Mouse (Mus musculus) urinary bladder, adult 18-20 months (tissue): ENCODE measurements around the gene Taf8.

Source experiments
- DNase-seq, 2 experiments: peaks; one replicate each; pipeline ENCODE4 v3.0.0; 2022; ENCODE audit warnings: low spot score in 2 of 2, mixed read lengths in 2 of 2

The Taf8 gene

DNA sequence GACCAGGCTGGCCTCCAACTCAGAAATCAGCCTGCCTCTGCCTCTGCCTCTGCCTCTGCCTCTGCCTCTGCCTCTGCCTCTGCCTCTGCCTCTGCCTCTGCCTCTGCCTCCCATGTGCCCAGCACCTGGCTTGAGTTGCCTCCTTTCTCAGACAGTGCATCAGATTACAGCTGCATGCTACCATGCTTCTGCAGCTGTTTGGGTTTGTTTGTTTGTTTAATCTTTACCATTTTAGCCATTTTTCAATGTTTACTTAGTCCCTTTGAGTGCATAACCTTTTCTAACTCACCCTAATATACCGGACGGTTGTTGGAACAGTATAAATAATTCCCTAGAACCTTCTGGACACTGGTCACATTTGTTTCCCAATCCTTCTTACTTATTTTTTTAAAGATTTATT is 43.2 kb downstream of the Taf8 start:
- DNase-seq = no peak

DNA sequence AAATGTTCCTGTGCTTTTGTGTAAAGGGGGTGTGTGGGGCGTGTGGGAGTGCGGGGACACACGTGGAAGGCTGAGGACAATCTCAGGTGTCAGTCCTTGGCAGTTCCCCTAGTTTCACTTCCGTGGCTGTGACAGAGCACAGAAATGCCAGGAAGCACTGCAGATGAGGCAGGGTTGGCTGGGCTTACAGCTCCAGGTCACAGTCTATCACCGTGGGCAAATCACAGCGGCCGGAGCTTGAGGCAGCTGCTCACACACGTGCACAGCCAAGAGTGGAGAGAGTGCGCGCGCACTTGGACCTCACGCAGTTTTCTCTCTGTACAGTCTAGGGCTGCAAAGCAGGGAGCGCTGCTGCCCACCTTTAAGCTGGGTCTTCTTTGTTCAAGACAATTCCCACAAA is 43.8 kb downstream of the Taf8 start:
- DNase-seq = no peak

DNA sequence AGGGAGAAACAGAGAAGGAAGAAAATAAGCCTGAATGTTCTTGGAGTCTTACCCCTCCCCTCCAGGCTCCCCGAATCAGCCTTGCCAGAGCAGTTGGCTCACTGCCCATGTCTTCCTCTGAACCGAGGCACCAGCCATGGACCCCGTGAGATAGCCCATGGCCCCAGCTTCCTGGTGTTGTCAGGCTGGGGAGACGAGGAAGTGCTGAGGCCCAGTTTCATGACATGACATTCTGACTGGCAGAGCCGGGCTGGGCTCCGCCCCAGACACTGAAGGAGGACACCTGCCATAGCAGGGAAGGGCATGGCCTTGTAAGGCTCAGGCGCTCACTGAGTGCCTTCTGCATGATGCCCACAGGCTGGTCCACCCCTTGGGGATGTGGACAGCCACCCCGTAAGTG is 47.4 kb downstream of the Taf8 start:
- no peak for DNase-seq

DNA sequence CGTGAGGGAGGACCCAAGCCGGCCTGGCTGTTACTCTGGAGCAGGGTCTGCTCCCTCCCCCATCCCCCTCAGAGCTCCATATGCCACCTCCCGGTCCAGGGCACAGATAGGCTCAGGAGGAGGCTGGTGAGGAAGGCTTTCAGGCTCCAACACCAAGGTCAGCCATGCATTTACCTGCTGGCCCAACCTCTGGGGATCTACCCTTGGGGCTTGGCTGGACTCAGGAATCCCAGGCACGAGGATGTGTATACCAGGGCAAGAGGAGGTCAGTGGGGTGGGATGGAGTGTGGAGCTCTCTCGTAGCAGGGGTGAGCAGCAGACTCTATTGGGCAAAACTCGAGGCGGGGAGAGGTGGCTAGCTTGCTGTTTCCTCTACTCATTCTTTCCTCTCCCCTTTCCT is 49.2 kb downstream of the Taf8 start:
- DNase-seq = no peak

DNA sequence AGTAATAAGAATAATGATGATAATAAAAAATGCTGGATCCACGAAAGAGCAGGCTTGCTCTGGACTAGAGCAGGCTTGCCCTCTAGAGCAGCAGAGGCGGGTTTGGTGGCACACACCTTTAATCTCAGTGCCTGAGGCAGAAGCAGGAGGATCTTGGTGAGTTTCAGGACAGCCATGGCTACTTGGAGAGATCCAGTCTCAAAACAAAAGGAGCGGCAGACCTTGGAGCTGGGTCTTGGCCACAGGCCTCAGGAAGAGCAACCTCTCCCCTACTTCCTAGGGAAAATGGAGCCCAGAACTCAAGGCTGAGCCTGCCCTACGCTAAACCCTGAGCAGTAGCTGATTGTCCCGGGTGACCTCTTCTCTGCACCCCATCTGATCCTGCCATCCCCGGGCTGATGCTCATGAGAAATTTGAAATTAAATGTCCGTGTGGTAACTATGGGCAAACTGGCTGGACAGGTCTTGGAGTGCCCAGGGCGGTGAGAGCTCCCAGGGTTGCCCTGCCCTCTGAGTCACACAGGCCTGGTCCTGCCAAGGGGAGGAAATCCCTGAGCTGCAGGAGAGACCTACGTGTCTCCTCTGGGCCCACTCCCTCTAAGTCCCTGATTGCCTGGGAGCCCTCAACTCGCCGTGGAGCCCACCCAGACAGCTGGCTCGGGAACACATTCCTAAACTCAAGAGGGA is 51.1 kb downstream of the Taf8 start:
- DNase-seq = peak; percentile 59 to 78

DNA sequence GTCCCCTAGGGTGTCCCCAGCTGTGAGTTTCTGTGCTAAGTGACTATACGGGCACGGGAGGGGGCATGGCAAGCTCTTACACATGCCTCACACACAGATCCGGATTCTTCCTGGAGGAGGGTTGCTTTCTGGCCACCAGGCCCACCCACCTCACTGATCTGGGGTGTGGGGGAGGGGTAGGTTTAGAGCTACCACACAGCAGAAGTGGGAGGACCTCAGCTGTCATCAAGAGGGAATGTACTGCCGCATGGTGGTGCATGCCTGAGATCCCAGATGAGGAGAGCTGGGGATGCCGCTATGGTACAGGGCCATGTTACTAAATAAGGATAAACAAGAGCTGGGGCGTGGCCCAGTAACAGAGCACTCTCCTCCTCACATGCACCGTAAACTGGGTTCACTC is 51.9 kb downstream of the Taf8 start:
- no peak for DNase-seq

DNA sequence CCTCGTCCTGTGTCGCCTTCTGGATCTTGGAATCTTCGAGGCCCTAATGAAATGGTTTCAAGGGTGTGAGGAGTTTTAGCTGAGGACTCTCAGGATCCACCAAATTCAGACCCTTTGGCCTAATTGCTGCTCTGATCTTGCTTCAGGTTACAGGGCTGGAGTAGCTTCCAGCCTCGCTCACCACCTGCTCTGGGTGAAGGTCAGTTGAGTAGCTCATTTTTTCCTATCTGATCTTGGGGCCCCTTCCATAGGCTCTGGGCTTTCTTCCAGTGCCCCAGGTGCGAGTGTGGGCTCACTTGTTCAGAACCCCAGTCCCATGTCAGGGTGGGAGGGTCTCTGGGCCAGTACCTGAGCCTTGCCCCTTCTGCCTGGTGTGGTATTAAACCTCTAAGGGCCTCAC is 52.7 kb downstream of the Taf8 start:
- no peak for DNase-seq

DNA sequence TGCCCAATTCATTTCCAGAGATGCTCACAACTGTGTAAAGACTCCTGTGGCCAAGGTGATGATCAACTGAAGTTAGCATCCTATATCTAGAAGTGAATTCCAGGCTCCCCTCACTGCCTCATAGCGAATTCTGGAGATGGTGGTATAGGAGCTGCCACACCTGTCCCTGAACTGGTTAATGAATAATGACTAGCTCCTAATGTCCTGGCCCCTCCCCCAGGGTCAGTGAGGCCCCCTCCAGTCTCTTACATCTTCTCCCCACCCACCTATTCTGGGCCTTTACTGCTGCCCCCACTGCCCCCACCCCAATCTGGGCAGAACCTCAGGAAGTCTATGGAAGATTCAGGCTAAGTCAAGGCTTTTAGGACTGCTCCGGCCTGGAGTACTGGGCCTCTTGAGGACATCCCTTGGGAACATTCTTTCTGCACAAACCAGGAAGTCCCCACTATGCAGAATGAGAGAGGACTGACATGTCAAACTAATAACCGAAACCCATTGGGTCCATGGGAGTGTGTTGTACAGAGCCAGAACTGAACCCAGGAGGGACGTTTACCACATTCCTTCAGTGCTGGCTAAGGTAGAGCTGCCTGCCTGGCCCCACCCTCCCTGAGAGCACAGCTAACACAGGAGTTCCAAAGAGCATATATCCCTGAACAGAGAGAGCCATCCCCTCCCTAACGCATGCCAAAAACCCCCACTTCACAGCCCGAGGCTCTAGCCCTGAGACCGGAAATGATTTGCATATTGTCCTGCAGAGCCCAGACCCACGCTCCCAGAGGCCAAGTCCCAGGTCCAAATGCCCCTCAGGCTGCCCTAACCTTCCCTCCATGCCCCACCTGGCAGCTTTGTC is 53.3 kb downstream of the Taf8 start:
- no peak for DNase-seq

DNA sequence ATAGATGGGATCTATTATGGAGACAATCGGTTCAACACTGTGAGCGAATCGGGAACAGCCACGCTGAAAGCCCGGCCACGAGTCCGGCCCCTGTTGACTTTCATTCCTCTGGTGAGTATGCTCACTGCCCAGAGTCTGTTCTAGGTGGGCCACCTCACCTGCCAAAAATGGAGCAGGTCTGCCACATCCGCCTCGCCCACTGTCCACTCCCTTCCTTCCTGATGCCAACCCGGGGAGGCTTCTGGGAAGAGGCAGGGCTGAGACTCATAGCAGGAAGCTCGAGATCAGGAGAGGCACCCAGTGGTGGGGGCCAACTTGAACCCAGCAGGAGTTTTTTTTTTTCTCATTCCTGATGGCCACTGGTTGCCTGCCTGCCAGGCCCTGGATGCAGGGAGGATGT is 55.5 kb downstream of the Taf8 start:
- no peak for DNase-seq

DNA sequence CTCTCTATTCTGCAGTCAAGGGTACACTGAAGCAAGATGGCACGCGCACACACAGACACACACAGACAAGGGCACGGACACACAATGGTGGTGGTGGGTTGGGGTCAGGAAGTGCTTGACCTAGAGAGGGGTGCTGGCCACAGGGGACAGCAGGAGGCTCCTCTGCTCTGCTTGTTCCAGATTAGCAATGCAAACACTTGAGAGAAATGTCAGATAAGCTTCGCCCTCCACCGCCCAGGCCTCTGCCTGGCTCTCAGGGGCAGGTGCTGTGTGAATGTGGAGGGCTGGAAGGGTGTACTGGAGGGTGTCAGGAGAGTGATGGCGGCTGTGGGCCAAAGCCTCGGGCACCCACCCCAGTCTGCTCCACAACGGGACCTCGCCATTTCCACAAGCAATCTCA is 56.1 kb downstream of the Taf8 start:
- no peak for DNase-seq

DNA sequence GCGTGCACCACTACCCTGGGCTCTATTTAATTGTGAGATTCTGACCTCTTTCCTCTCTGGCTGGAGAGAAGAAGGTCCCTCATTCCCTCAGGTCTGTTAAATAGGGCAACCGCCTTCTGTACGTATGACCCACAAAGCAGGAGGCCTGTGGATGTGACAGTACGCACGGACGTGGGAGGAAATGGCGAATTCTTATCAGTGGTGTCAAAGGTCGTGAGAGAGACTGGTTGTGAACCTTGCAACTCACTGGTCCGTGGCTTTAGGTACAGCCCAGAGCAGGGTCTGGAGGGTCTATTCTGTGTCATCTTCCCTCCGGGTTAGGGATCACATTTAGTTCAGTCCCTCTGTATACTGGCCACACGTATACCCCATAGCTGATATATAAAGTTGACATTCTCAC is 56.6 kb downstream of the Taf8 start:
- no peak for DNase-seq

DNA sequence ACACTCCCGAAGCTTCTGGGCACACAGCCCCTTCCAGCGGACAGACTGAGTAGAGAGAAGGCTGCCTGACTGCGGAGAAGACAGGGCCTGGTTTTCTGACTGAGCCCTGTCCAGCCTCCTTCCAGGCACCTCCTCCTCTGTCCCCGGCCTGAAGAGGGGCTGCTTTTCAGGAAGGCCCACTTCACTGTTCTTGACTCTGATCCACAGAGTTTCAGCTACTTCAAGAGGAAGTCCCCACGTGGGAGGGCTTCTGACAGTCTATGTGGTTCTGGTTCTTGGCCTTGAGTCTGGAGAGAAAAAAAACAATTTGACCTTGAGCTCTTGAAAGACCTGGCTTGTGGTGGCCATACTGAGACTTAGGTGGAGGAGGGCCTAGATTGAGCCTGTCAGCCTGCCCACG is 58.0 kb downstream of the Taf8 start:
- DNase-seq = no peak

DNA sequence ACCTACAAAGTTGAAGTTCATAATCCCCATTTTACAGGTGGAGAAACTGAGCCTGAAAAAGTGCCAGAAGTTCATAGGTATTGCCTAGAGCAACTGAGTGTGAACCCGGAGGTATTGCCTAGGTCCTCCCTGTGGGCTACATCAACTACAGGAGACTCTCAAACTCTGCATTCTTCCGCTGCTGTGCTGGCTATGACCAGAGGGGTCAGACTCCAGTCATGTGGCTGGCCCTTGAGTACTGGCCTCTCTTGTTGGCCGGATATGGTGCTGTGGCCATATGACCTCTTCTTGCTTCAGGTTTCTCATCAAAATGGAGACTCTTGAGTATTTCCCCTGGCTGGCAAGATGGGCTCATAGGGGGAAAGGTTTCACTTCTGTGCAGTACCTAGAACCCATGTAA is 59.8 kb downstream of the Taf8 start:
- DNase-seq = no peak

DNA sequence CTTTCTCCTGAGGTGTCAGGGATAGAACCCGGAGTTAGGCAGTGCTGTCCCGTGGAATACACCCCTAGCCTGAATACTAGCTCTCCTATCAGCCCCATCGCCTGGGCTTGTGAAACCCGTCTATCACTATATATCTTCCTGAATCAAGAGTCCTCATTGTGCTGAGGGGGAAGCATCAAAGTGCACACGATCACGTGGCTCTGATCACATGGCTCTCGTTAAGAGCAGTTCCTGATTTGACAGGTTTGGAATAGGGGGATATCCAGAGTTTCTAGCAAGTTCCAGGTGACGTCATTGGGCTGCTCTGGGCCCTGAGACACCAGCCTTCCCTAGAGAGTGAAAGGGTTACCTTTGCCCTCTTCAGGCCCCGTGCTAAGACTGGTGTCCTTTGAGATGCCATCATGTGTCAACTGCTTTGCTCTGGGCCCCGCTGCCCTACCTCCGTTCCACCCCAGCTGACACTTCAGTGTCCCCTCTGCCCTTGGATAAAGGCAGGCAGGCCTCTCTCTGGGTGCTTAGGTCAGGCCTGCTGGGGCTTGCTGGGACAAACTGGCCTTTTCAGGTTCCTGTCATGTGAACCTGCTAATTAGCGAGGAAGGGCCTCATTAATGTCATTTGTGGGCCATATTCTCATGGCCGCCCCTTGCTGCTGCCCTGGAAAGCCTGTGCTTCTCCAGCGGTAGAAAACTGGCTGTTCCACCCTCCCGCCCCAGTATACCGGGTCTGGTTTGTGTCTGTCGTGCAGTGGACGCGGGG is 60.6 kb downstream of the Taf8 start:
- no peak for DNase-seq

DNA sequence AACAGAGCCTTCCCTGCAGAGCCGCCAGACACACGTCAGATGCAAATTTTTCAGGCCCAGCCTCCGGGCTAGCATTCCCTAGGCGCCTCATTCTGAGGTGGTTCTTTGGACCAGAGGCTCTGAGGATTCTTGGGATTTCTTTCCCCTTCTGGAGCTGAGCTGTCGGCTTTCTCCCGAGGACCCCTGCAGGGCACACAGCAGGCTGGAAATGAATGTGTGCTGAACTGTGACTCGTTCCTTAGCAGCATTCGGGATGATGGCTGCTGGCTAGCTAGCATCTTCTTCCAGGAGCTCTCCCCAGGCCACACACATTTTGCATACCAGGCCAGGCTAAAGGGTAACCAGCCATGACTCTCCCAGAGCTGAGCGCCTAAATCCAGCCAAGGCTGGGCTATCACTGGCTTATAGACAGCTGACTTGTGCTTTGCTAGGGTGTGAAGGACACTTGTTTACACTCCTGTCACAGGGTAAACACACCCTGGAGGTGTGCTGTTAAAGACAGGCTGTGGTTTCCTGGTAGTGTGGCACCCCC is 61.7 kb downstream of the Taf8 start:
- no peak for DNase-seq

DNA sequence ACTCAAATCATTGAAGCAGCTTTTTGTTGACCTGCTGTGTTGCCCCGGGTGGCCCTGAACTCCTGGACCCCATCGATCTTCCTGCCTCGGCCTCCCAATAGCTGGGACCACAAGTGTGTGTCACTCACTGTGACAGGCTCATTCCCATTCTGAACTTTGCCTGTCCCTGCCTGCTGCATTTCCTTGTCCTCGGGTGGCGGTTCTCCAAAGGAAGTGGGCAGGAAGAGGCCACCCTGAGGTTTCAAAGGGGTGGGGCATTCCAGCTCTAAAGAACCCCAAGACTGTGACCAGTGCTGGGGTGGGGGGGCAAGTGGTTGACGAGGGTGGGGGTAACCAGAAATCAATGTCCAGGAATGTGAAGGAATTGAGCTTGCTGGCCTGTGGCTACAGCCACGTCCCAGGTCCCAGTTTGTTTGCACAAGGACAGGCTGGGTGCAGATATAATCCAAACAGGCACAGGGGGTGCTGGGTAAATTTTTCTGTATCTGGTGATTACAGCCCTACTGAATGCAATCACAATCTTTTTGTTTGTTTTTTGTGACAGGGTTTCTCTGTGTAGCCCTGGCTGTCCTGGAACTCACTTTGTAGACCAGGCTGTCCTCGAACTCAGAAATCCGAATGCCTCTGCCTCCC is 62.6 kb downstream of the Taf8 start:
- no peak for DNase-seq

DNA sequence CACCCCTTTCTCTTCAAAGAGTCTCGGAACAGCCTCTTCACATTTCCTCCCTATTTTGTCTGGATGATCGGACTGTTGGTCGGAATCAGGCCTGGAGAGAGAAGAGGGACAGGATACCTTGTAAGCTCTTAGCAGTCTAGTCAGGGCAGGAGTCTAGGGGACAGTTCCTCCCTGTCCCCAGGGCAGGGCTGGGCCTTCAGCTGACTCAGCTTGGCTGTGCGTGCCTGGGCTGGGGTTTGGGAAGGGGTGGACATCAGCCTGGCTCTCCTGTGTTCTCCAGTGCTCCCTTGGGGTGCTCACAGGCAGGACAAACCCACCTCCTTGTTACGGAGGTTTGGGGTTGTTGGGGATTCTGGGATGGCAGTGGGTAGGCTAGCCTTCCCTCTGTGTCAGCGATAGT is 63.5 kb downstream of the Taf8 start:
- no peak for DNase-seq

DNA sequence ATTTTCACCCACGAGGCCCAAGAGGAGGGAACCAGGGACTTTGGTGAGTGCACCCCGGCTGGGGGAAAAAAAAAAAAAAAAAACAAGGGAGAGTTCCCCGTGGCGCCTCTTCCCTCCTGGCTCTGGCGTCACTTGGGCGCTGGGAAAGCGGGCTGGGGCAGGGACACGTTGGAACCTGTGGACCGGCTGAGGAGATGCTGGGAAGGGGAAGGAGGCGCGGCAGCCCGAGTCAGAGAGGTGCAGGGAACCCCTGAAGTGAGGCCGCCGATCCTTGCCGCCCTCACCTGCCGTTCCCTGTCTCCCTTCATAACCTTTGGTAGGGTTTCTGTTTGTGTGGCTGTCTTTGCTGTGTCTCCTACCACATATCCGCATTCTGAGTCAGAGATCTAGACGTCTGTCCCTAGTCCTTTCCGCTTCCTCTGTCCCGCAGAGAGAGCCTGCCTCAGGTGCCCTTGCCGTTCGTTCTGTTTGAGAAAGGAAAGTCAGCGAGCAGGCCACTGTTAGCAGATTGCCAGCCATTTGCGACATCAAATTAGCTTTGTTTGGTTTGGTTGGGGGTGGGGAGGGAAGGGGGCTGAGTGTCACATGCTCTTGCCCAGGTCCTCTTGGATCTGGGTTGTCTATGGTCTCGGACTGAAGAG is 65.1 kb downstream of the Taf8 start, which contains the start of gene 1700001C19Rik:
Gene 1700001C19Rik (minus strand): TSS at position 470 of the 641 bp plus-strand sequence.
- DNase-seq = no peak

DNA sequence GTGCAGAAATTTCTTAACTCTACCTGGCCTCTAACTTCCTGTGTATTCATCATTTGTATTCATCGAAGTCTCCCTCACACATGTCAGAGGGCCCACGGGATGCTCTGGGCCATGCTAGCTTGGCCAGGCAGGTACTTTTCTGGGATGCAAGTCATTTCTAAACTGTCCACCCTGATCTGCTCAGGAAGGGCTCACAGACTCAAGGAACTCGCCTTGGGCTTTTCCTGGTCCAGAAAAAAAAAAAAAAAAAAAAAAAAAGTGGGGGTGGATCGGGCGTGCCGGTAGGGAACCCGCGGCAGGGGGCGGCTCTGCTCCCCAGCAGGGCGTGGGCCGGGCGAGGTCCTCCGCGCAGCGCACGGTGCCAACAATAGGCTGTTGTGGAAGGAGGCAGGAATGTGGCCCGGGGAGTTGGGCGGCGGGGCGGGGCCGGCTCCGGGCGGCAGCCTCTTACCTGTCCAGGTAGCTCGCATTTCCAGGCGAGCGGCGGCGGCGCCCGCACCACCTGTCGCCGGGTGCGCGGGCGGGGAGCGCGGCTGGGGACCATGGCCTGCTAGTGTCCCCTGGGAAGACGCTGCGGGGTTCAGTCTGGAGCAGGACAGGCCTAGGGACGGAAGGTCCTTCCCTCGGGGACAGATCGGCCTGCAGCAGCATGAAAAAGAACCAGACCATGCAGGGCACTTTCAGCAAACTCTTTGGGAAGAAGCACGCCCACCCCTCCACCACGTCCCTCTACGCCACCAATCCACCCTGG is 65.8 kb downstream of the Taf8 start, which contains the start of gene AI661453:
Gene AI661453 (plus strand): TSS at position 460 of the 751 bp plus-strand sequence.
- DNase-seq = peak; percentile 70 to 82
